Mouse (Mus musculus): Measurements from ENCODE around the gene Aff3. TPM values are rescaled to one million over a fixed set of nuclear protein-coding genes. Genes with fewer than 3 reads are reported as not detected.

Gene Aff3
- polyA plus RNA-seq, 1 experiment from 2014 or later = 4.7 TPM

DNA sequence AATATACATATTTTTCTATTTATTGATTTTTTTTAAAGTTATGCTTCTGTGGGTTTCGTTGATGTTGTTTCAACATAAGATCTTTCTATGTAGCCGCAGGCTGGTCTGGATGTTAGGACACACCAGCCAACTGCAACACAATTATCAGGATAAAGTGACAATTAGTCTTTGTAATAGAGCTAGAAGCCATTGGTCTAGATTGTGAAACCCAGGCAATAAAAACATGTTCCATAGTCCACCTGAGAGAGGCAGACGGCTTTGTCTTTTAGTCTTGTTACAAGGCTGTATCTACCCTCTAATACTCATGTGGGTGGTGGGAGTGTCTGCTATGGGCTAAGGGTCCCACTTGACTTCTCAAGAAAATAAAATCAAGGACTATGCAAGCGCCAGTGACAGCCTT lies 518.7 kb downstream of the Aff3 start:
- no peaks in the 10 kb centered on the region for H3K36me3 ChIP-seq (ENCODE audit: control insufficient read depth, insufficient read depth, low read length)
- 82% methylated on average over 4 of the region's 4 CpGs for WGBS
- no peak overlapping the region for H3K27ac ChIP-seq (ENCODE audit: low read depth, low read length)
- no peak overlapping the region for H3K4me2 ChIP-seq
- DNase-seq (ENCODE audit: low spot score) (no peak), ATAC-seq (replicated peaks; ENCODE audit: low FRiP score) (no peak)
- no peak overlapping the region for H3K9ac ChIP-seq (ENCODE audit: low read depth, low read length)
- H3K27me3 ChIP-seq (replicated peaks; ENCODE audit: control insufficient read depth, insufficient read depth, low read length) = no peaks in the 10 kb centered on the region
- no peaks in the 10 kb centered on the region for H3K4me1 ChIP-seq (replicated peaks; ENCODE audit: control insufficient read depth, insufficient read depth, low read length)
- no peak overlapping the region for H3K4me3 ChIP-seq (ENCODE audit: low read depth, low read length)
- no peaks in the 10 kb centered on the region for H3K9me3 ChIP-seq (ENCODE audit: control insufficient read depth, low read length)

DNA sequence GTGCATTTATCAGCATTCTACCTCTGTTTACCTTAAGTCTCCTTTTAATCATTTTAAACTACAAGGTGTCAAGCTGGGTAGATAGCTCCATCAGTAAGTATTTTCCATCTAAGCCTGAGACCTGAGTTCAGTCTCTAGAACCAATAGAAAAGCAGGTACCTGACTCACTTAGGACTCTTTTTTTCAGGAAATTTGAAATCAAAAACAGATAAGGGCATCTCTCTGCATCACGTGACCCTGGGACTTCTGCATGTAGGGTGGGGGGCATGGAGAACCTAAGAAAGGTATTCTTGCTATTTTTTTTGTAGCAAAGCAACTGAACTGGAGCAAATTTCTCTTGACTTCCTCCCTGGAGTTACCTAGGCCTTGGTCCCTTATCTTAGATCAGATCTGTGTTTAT lies 523.4 kb downstream of the Aff3 start:
- Histone ChIP-seq H3K9me3 (ENCODE audit: control insufficient read depth, low read length) (no peaks in the 10 kb centered on the region), H3K9ac (ENCODE audit: low read depth, low read length) (no peak overlapping the region), H3K4me2 (no peak overlapping the region), H3K27me3 (replicated peaks; ENCODE audit: control insufficient read depth, insufficient read depth, low read length) (no peaks in the 10 kb centered on the region), H3K36me3 (ENCODE audit: control insufficient read depth, insufficient read depth, low read length) (no peaks in the 10 kb centered on the region), H3K27ac (ENCODE audit: low read depth, low read length) (no peak overlapping the region), H3K4me3 (ENCODE audit: low read depth, low read length) (no peak overlapping the region), H3K4me1 (replicated peaks; ENCODE audit: control insufficient read depth, insufficient read depth, low read length) (no peaks in the 10 kb centered on the region)
- DNase-seq (ENCODE audit: low spot score) (no peak), ATAC-seq (replicated peaks; ENCODE audit: low FRiP score) (no peak)
- 80% methylated on average over 1 of the region's 1 CpGs for WGBS

GRCm38 (mm10) chr1:38140911-38141310 lies 523.8 kb downstream of the Aff3 start:
- WGBS = 76% methylated on average over 2 of the region's 2 CpGs
- no peaks in the 10 kb centered on the region for H3K36me3 ChIP-seq (ENCODE audit: control insufficient read depth, insufficient read depth, low read length)
- no peaks in the 10 kb centered on the region for H3K27me3 ChIP-seq (replicated peaks; ENCODE audit: control insufficient read depth, insufficient read depth, low read length)

GRCm38 (mm10) chr1:38139396-38139795 lies 525.4 kb downstream of the Aff3 start:
- no peak overlapping the region for H3K9ac ChIP-seq (ENCODE audit: low read depth, low read length)
- no peak for DNase-seq (ENCODE audit: low spot score)
- H3K36me3 ChIP-seq (ENCODE audit: control insufficient read depth, insufficient read depth, low read length) = no peaks in the 10 kb centered on the region
- no peak for ATAC-seq (replicated peaks; ENCODE audit: low FRiP score)
- no peaks in the 10 kb centered on the region for H3K27me3 ChIP-seq (replicated peaks; ENCODE audit: control insufficient read depth, insufficient read depth, low read length)
- no peak overlapping the region for H3K4me2 ChIP-seq
- H3K4me3 ChIP-seq (ENCODE audit: low read depth, low read length) = no peak overlapping the region
- 67% methylated on average over 2 of the region's 2 CpGs for WGBS
- H3K9me3 ChIP-seq (ENCODE audit: control insufficient read depth, low read length) = no peaks in the 10 kb centered on the region
- H3K27ac ChIP-seq (ENCODE audit: low read depth, low read length) = no peak overlapping the region
- no peaks in the 10 kb centered on the region for H3K4me1 ChIP-seq (replicated peaks; ENCODE audit: control insufficient read depth, insufficient read depth, low read length)

More at GRCm38 (mm10) chr1:38140911-38141310, 523.8 kb downstream of the Aff3 start:
- Histone ChIP-seq H3K9me3 (ENCODE audit: control insufficient read depth, low read length) (no peaks in the 10 kb centered on the region), H3K4me2 (no peak overlapping the region), H3K4me3 (ENCODE audit: low read depth, low read length) (no peak overlapping the region), H3K9ac (ENCODE audit: low read depth, low read length) (no peak overlapping the region), H3K27ac (ENCODE audit: low read depth, low read length) (no peak overlapping the region), H3K4me1 (replicated peaks; ENCODE audit: control insufficient read depth, insufficient read depth, low read length) (no peaks in the 10 kb centered on the region)
- ATAC-seq (replicated peaks; ENCODE audit: low FRiP score) = no peak
- DNase-seq (ENCODE audit: low spot score) = no peak

GRCm38 (mm10) chr1:38132942-38133341 lies 531.8 kb downstream of the Aff3 start:
- no peak overlapping the region for H3K9ac ChIP-seq (ENCODE audit: low read depth, low read length)
- no peak for DNase-seq (ENCODE audit: low spot score)

GRCm38 (mm10) chr1:38130715-38131483 lies 533.9 kb downstream of the Aff3 start:
- peak; percentile 50 for ATAC-seq (replicated peaks; ENCODE audit: low FRiP score)
- 43% methylated on average over 10 of the region's 10 CpGs for WGBS
- Histone ChIP-seq H3K36me3 (ENCODE audit: control insufficient read depth, insufficient read depth, low read length) (no peaks in the 10 kb centered on the region), H3K27ac (ENCODE audit: low read depth, low read length) (peak overlapping the region; percentile 91; the same call in 1 of the 2 replicates), H3K4me3 (ENCODE audit: low read depth, low read length) (peak overlapping the region; percentile 91), H3K4me2 (peak overlapping the region; percentile 68), H3K9me3 (ENCODE audit: control insufficient read depth, low read length) (no peaks in the 10 kb centered on the region), H3K4me1 (replicated peaks; ENCODE audit: control insufficient read depth, insufficient read depth, low read length) (peaks cover 17% of the 10 kb centered on the region), H3K27me3 (replicated peaks; ENCODE audit: control insufficient read depth, insufficient read depth, low read length) (no peaks in the 10 kb centered on the region), H3K9ac (ENCODE audit: low read depth, low read length) (peak overlapping the region; percentile 92)
- peak; percentile 59 for DNase-seq (ENCODE audit: low spot score)

More at GRCm38 (mm10) chr1:38132942-38133341, 531.8 kb downstream of the Aff3 start:
- no peak overlapping the region for H3K4me2 ChIP-seq
- H3K36me3 ChIP-seq (ENCODE audit: control insufficient read depth, insufficient read depth, low read length) = no peaks in the 10 kb centered on the region
- no peak overlapping the region for H3K27ac ChIP-seq (ENCODE audit: low read depth, low read length)
- H3K9me3 ChIP-seq (ENCODE audit: control insufficient read depth, low read length) = no peaks in the 10 kb centered on the region
- no peak for ATAC-seq (replicated peaks; ENCODE audit: low FRiP score)
- H3K4me3 ChIP-seq (ENCODE audit: low read depth, low read length) = no peak overlapping the region
- WGBS = 61% methylated on average over 6 of the region's 6 CpGs
- H3K4me1 ChIP-seq (replicated peaks; ENCODE audit: control insufficient read depth, insufficient read depth, low read length) = peaks cover 7% of the 10 kb centered on the region; the same call in 1 of the 2 replicates
- no peaks in the 10 kb centered on the region for H3K27me3 ChIP-seq (replicated peaks; ENCODE audit: control insufficient read depth, insufficient read depth, low read length)

- DNase-seq (ENCODE audit: low spot score) = peak; percentile 91
- Histone ChIP-seq H3K9ac (ENCODE audit: low read depth, low read length) (peak within 1 kb of the TSS; percentile 92), H3K4me1 (replicated peaks; ENCODE audit: control insufficient read depth, insufficient read depth, low read length) (peaks cover 23% of the 10 kb centered on the region), H3K36me3 (ENCODE audit: control insufficient read depth, insufficient read depth, low read length) (no peaks in the 10 kb centered on the region), H3K27me3 (replicated peaks; ENCODE audit: control insufficient read depth, insufficient read depth, low read length) (no peaks in the 10 kb centered on the region), H3K9me3 (ENCODE audit: control insufficient read depth, low read length) (no peaks in the 10 kb centered on the region), H3K27ac (ENCODE audit: low read depth, low read length) (peak within 1 kb of the TSS; percentile 91), H3K4me2 (peak within 1 kb of the TSS; percentile 68), H3K4me3 (ENCODE audit: low read depth, low read length) (peak within 1 kb of the TSS; percentile 91)
- under 1% methylated on average over 81 of the region's 122 CpGs for WGBS
- peak; percentile 90 for ATAC-seq (replicated peaks; ENCODE audit: low FRiP score)
Measured at GRCm38 (mm10) chr1:38129501-38130267, 535.1 kb downstream of the Aff3 start, which contains the start of gene Rev1. TSS of gene Rev1 (minus strand) at chr1:38129801.

DNA sequence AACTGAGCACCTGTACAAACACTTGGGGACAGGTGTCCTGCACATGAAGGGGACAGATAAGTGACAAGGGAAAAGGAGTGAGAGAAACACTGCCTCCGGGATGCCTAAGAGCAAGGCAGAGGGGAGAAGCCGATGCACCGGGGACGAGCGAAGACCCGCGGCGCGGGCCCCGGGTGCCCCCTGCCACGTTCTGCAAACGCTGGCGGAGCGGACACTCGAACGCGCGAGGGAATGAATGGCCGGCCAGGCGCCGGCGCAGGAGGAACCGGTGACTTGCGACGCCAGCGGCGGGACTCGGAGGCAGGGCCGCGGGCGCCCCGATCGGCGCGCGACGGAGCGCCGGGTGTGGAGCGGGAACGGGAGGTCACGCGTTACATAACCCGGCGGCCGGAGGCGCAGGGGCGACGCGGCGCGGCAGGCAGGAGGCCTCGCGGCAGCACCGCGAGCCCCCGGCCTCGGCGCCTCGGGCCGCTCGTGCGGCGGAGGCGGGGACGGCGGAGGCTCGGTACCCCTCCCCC lies 535.8 kb downstream of the Aff3 start:
- DNase-seq (ENCODE audit: low spot score) (peak; percentile 46), ATAC-seq (replicated peaks; ENCODE audit: low FRiP score) (peak; percentile 15)
- no peaks in the 10 kb centered on the region for H3K27me3 ChIP-seq (replicated peaks; ENCODE audit: control insufficient read depth, insufficient read depth, low read length)
- H3K4me1 ChIP-seq (replicated peaks; ENCODE audit: control insufficient read depth, insufficient read depth, low read length) = peaks cover 23% of the 10 kb centered on the region
- peak overlapping the region; percentile 91 for H3K27ac ChIP-seq (ENCODE audit: low read depth, low read length)
- H3K9ac ChIP-seq (ENCODE audit: low read depth, low read length) = peak overlapping the region; percentile 92
- no peaks in the 10 kb centered on the region for H3K36me3 ChIP-seq (ENCODE audit: control insufficient read depth, insufficient read depth, low read length)
- H3K4me2 ChIP-seq = peak overlapping the region; percentile 68
- WGBS = under 1% methylated on average over 48 of the region's 68 CpGs
- no peaks in the 10 kb centered on the region for H3K9me3 ChIP-seq (ENCODE audit: control insufficient read depth, low read length)
- H3K4me3 ChIP-seq (ENCODE audit: low read depth, low read length) = peak overlapping the region; percentile 91
